Mouse (Mus musculus): ENCODE measurements around the gene Psmd2. TPM values are rescaled to one million over a fixed set of nuclear protein-coding genes. Genes with fewer than 3 reads are reported as not detected.

Psmd2 gene
- polyA plus RNA-seq, 1 experiment from 2014 or later = 301 TPM

MicroRNAs encoded within 50 kb of the gene (microRNA counts, 519-probe panel; counts per million panel counts)
- microRNA mmu-miR-1224 = 2,592 counts per million, percentile 46 among the panel's probes with 10 or more counts

Small RNAs within 50 kb of the gene (microRNA-seq; reads per million reads assigned to microRNA genes)
- 0.79 reads per million for gene Mir1224

Other genes with a start within 250 kb of the Psmd2 start
- 65.1 and 80.4 TPM in 2 replicates for gene Abcc5, start 225.3 kb upstream of the Psmd2 start, polyA plus RNA-seq (2015; fragmentation: Nextera tagmentation; extraction: Ambion mirVana)
- gene Eif2b5, start 152.8 kb upstream of the Psmd2 start, polyA plus RNA-seq (2015; fragmentation: Nextera tagmentation; extraction: Ambion mirVana) = 93.5 and 94.5 TPM in 2 replicates
- 17.4 and 19.9 TPM in 2 replicates for gene Dvl3, start 134.7 kb upstream of the Psmd2 start, polyA plus RNA-seq (2015; fragmentation: Nextera tagmentation; extraction: Ambion mirVana)
- gene Ap2m1, start 116.2 kb upstream of the Psmd2 start, polyA plus RNA-seq (2015; fragmentation: Nextera tagmentation; extraction: Ambion mirVana) = 624 and 630 TPM in 2 replicates
- gene Abcf3, start 103.1 kb upstream of the Psmd2 start, polyA plus RNA-seq (2015; fragmentation: Nextera tagmentation; extraction: Ambion mirVana) = 57.9 and 67.9 TPM in 2 replicates
- 0.49 and 0.93 TPM in 2 replicates for gene Vwa5b2, start 62.2 kb upstream of the Psmd2 start, polyA plus RNA-seq (2015; fragmentation: Nextera tagmentation; extraction: Ambion mirVana)
- gene Eef1akmt4, start 40.1 kb upstream of the Psmd2 start, polyA plus RNA-seq (2015; fragmentation: Nextera tagmentation; extraction: Ambion mirVana) = 24.4 and 25.6 TPM in 2 replicates
- gene Gm49333, start 40.0 kb upstream of the Psmd2 start, polyA plus RNA-seq (2015; fragmentation: Nextera tagmentation; extraction: Ambion mirVana) = not detected in 2 replicates
- 29.1 and 31.5 TPM in 2 replicates for gene Alg3, start 39.9 kb upstream of the Psmd2 start, polyA plus RNA-seq (2015; fragmentation: Nextera tagmentation; extraction: Ambion mirVana)
- gene Camk2n2, start 30.4 kb upstream of the Psmd2 start, polyA plus RNA-seq (2015; fragmentation: Nextera tagmentation; extraction: Ambion mirVana) = 0.59 and 0.88 TPM in 2 replicates
- 1.4 and 2.2 TPM in 2 replicates for gene Ece2, start 21.8 kb upstream of the Psmd2 start, polyA plus RNA-seq (2015; fragmentation: Nextera tagmentation; extraction: Ambion mirVana)
- 139 and 140 TPM in 2 replicates for gene Eif4g1, start 16.7 kb downstream of the Psmd2 start, polyA plus RNA-seq (2015; fragmentation: Nextera tagmentation; extraction: Ambion mirVana)
- 7.8 and 9.1 TPM in 2 replicates for gene Fam131a, start 41.6 kb downstream of the Psmd2 start, polyA plus RNA-seq (2015; fragmentation: Nextera tagmentation; extraction: Ambion mirVana)
- gene Polr2h, start 66.0 kb downstream of the Psmd2 start, polyA plus RNA-seq (2015; fragmentation: Nextera tagmentation; extraction: Ambion mirVana) = 74.3 and 87.5 TPM in 2 replicates
- gene Clcn2, start 66.1 kb downstream of the Psmd2 start, polyA plus RNA-seq (2015; fragmentation: Nextera tagmentation; extraction: Ambion mirVana) = 5.8 and 8.2 TPM in 2 replicates
- 3.3 and 3.8 TPM in 2 replicates for gene Chrd, start 81.5 kb downstream of the Psmd2 start, polyA plus RNA-seq (2015; fragmentation: Nextera tagmentation; extraction: Ambion mirVana)
- gene Thpo, start 82.9 kb downstream of the Psmd2 start, polyA plus RNA-seq (2015; fragmentation: Nextera tagmentation; extraction: Ambion mirVana) = 0.79 and 0.99 TPM in 2 replicates